Mouse (Mus musculus): ENCODE data around the gene Asxl2. TPM values are rescaled to one million over a fixed set of nuclear protein-coding genes. Genes with fewer than 3 reads are reported as not detected.

The Asxl2 gene
- total and polyA plus RNA-seq, 3 experiments, result 11.6 to 18.9 (median 15.2) TPM

DNA sequence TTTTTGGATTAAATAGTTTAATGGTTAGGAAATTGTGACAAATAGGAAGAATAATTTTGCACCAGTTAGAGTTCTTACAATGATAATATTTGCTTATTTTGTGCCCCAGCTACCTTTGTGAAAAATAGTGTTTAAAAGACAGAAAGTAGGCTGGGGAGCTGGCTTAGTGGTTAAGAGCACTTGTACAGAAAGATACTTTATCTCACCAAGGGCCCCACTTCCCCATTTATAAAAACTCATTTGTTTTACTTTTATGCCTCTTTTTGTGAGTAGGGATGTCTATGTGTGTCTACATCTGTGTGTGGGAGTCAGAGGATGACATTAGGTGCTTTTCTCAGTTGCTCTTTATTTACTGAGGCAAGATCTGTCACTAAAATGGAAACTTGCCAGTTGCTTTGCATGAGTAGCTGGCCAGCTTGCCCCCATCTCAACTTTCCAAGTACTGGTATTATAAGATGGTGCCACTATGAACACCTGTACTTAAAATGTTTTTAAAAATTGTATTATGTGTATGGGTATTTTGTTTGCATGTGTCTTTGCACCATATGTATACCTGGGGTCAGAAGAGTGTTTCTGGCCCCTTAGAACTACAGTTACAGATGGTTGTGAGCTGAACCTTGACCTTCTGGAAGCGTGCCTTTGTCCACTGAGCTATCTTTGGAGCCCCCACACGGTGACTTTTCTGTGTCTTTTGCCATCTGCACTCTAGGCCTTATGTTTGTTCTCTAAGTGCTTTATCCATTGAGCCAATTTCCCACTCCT lies 3.2 kb downstream of the Asxl2 start:
- H3K27ac ChIP-seq (ENCODE audit: insufficient read depth, low read depth), result no peak overlapping the region
- peaks cover 7 to 40% of the 10 kb centered on the region in 2 experiments for H3K4me1 ChIP-seq (ENCODE audit: control insufficient read depth in 1 of 2, insufficient read depth in 2 of 2)
- peaks cover 74% of the 10 kb centered on the region for H3K79me2 ChIP-seq (replicated peaks; ENCODE audit: control insufficient read depth, extremely low read depth, insufficient read depth, poor library complexity, severe bottlenecking)
- dilution Hi-C loops (cut with MboI; ENCODE audit: extremely low pct_ligation_motif_present, extremely low pct_unique_long_range_greater_than_20kb, low sequenced_read_pairs) (no loop called here), in situ Hi-C loops (cut with MboI; ENCODE audit: low pct_ligation_motif_present, low pct_unique_long_range_greater_than_20kb, low sequenced_read_pairs) (no loop called here)
- peak overlapping the region; percentile 41 for H3K4me2 ChIP-seq (ENCODE audit: insufficient read depth, low read depth, poor library complexity, severe bottlenecking)
- peaks cover 4 to 25% of the 10 kb centered on the region in 2 experiments for H3K36me3 ChIP-seq (replicated peaks in 1 of 2; ENCODE audit: control insufficient read depth in 1 of 2, insufficient read depth in 1 of 2, low read length in 1 of 2)
- DNase-seq (ENCODE audit: extremely low read depth), result peak; percentile 60
- TF ChIP-seq SIN3A (IDR thresholded peaks at IDR 0.05; ENCODE audit: low read length), result 0 out of 2 replicates have a peak, but pooled peaks have one; percentile 49
- TF ChIP-seq EP300 (IDR thresholded peaks at IDR 0.05; ENCODE audit: low read length), result peak; percentile 40; the same call in 1 of the 2 replicates
- TF ChIP-seq TBP (conservative IDR thresholded peaks at IDR 0.05; ENCODE audit: low read depth, low read length), result no peak
- TF ChIP-seq MEF2A (IDR thresholded peaks at IDR 0.05; ENCODE audit: borderline replicate concordance, low read depth, low read length), result peak; percentile 8; the same call in 1 of the 2 replicates
- 0 out of 2 replicates have a peak, but pooled peaks have one; percentile 28 for TF ChIP-seq MAX (IDR thresholded peaks at IDR 0.05; ENCODE audit: low read length)
- no peak for TF ChIP-seq NRF1 (IDR thresholded peaks at IDR 0.05; ENCODE audit: low read depth, low read length)
- 0 out of 2 replicates have a peak, but pooled peaks have one; percentile 2 for TF ChIP-seq ETS1 (conservative IDR thresholded peaks at IDR 0.05; ENCODE audit: low read depth, low read length)
- no peak for TF ChIP-seq JUN (IDR thresholded peaks at IDR 0.05; ENCODE audit: insufficient read depth, low read depth, low read length)
- H3K9me3 ChIP-seq (replicated peaks; ENCODE audit: low read length), result no peaks in the 10 kb centered on the region
- H3K9ac ChIP-seq (ENCODE audit: insufficient read depth, low read depth), result peak overlapping the region; percentile 24; the same call in 1 of the 2 replicates
- H3K27me3 ChIP-seq (replicated peaks), result no peaks in the 10 kb centered on the region
- no peak overlapping the region for H3K4me3 ChIP-seq (replicated peaks in 1 of 3; ENCODE audit: low read depth in 2 of 3, low read length in 2 of 3, poor library complexity in 1 of 3)

DNA sequence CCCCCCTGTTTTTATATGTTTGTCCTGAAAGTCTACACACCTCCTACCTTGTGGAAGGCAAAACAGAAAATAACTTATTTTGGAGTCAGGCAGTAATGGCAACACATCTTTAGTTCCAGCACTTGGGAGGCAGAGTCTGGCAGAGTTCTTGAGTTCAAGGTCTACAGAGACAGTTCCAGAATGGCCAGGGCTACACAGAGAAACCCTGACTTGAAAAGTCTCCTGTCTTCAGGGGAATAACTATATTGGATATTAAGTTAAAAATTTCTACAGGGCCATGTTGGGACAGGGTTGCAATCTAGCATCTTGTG lies 3.7 kb downstream of the Asxl2 start:
- peaks cover 7 to 40% of the 10 kb centered on the region in 2 experiments for H3K4me1 ChIP-seq (ENCODE audit: control insufficient read depth in 1 of 2, insufficient read depth in 2 of 2)

DNA sequence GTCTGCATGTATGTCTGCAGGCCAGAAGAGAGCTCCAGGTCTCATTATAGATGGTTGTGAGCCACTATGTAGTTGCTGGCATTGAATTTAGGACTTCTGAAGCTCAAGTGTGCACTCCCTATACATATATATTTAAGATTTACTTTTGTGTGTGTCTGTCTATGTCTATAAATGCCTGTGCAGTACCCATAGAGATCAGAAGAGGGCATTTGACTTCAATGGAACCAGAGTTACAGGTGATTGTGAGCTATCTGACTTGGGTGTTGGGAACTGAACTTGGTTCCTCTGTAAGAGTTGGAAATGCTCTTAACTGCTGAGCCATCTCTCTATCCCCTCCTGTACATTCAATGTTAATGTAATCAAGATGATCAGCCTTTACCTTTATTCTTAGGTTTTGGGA lies 4.3 kb downstream of the Asxl2 start:
- dilution Hi-C loops (cut with MboI; ENCODE audit: extremely low pct_ligation_motif_present, extremely low pct_unique_long_range_greater_than_20kb, low sequenced_read_pairs), result no loop called here
- DNase-seq (ENCODE audit: extremely low read depth), result no peak

More for the DNA sequence above, 3.7 kb downstream of the Asxl2 start:
- H3K4me3 ChIP-seq (replicated peaks in 1 of 3; ENCODE audit: low read depth in 2 of 3, low read length in 2 of 3, poor library complexity in 1 of 3), result no peak overlapping the region
- in situ Hi-C loops (cut with MboI; ENCODE audit: low pct_ligation_motif_present, low pct_unique_long_range_greater_than_20kb, low sequenced_read_pairs), result no loop called here
- H3K9me3 ChIP-seq (replicated peaks; ENCODE audit: low read length), result no peaks in the 10 kb centered on the region
- H3K4me2 ChIP-seq (ENCODE audit: insufficient read depth, low read depth, poor library complexity, severe bottlenecking), result 0 out of 2 replicates have a peak overlapping the region, but pooled peaks have one; percentile 27
- no peak overlapping the region for H3K27ac ChIP-seq (ENCODE audit: insufficient read depth, low read depth)
- no peaks in the 10 kb centered on the region for H3K27me3 ChIP-seq (replicated peaks)
- TF ChIP-seq MAX (IDR thresholded peaks at IDR 0.05; ENCODE audit: low read length) (0 out of 2 replicates have a peak, but pooled peaks have one; percentile 2), MEF2A (IDR thresholded peaks at IDR 0.05; ENCODE audit: borderline replicate concordance, low read depth, low read length) (no peak), SIN3A (IDR thresholded peaks at IDR 0.05; ENCODE audit: low read length) (0 out of 2 replicates have a peak, but pooled peaks have one; percentile 4)
- H3K79me2 ChIP-seq (replicated peaks; ENCODE audit: control insufficient read depth, extremely low read depth, insufficient read depth, poor library complexity, severe bottlenecking), result peaks cover 72% of the 10 kb centered on the region
- peaks cover 4 to 25% of the 10 kb centered on the region in 2 experiments for H3K36me3 ChIP-seq (replicated peaks in 1 of 2; ENCODE audit: control insufficient read depth in 1 of 2, insufficient read depth in 1 of 2, low read length in 1 of 2)
- dilution Hi-C loops (cut with MboI; ENCODE audit: extremely low pct_ligation_motif_present, extremely low pct_unique_long_range_greater_than_20kb, low sequenced_read_pairs), result no loop called here
- DNase-seq (ENCODE audit: extremely low read depth), result no peak
- H3K9ac ChIP-seq (ENCODE audit: insufficient read depth, low read depth), result no peak overlapping the region

More for the DNA sequence above, 4.3 kb downstream of the Asxl2 start:
- in situ Hi-C loops (cut with MboI; ENCODE audit: low pct_ligation_motif_present, low pct_unique_long_range_greater_than_20kb, low sequenced_read_pairs), result no loop called here
- no peak overlapping the region for H3K9ac ChIP-seq (ENCODE audit: insufficient read depth, low read depth)
- peaks cover 7 to 40% of the 10 kb centered on the region in 2 experiments for H3K4me1 ChIP-seq (ENCODE audit: control insufficient read depth in 1 of 2, insufficient read depth in 2 of 2)
- no peak overlapping the region for H3K4me3 ChIP-seq (replicated peaks in 1 of 3; ENCODE audit: low read depth in 2 of 3, low read length in 2 of 3, poor library complexity in 1 of 3)
- H3K36me3 ChIP-seq (replicated peaks in 1 of 2; ENCODE audit: control insufficient read depth in 1 of 2, insufficient read depth in 1 of 2, low read length in 1 of 2), result peaks cover 4 to 25% of the 10 kb centered on the region in 2 experiments
- TF ChIP-seq RAD21 (IDR thresholded peaks at IDR 0.05; ENCODE audit: low read depth, low read length) (no peak), HCFC1 (IDR thresholded peaks at IDR 0.05; ENCODE audit: low read depth, low read length) (no peak), CTCF (conservative IDR thresholded peaks at IDR 0.05 in 1 of 2, IDR thresholded peaks at IDR 0.05 in 1 of 2; ENCODE audit: low read depth in 2 of 2, low read length in 2 of 2) (no peak), MEF2A (IDR thresholded peaks at IDR 0.05; ENCODE audit: borderline replicate concordance, low read depth, low read length) (no peak), EP300 (IDR thresholded peaks at IDR 0.05; ENCODE audit: low read length) (no peak), NRF1 (IDR thresholded peaks at IDR 0.05; ENCODE audit: low read depth, low read length) (no peak), ZNF384 (IDR thresholded peaks at IDR 0.05; ENCODE audit: low read depth, low read length) (no peak), PAX5 (IDR thresholded peaks at IDR 0.05; ENCODE audit: low read length) (no peak), NELFE (IDR thresholded peaks at IDR 0.05; ENCODE audit: low read depth, low read length) (no peak), CHD2 (IDR thresholded peaks at IDR 0.05; ENCODE audit: low read length) (no peak)
- H3K27me3 ChIP-seq (replicated peaks), result no peaks in the 10 kb centered on the region
- H3K9me3 ChIP-seq (replicated peaks; ENCODE audit: low read length), result no peaks in the 10 kb centered on the region
- H3K79me2 ChIP-seq (replicated peaks; ENCODE audit: control insufficient read depth, extremely low read depth, insufficient read depth, poor library complexity, severe bottlenecking), result peaks cover 71% of the 10 kb centered on the region
- no peak overlapping the region for H3K4me2 ChIP-seq (ENCODE audit: insufficient read depth, low read depth, poor library complexity, severe bottlenecking)
- no peak overlapping the region for H3K27ac ChIP-seq (ENCODE audit: insufficient read depth, low read depth)
